Mouse (Mus musculus) stomach, embryonic 14.5 days (tissue): Measurements from ENCODE around the gene Mta3. TPM values are rescaled to one million over a fixed set of nuclear protein-coding genes. Genes with fewer than 3 reads are reported as not detected.

ENCODE experiments used
- ATAC-seq: fragments of 200-750 bp; cut with Nextera tagmentation; 2 replicates; pipeline ENCODE4 v1.8.0; 2017; ENCODE audit warnings: low read depth, moderate TSS enrichment; ENCODE audit not compliant: insufficient number of reproducible peaks, insufficient read depth, low FRiP score
- H3K27ac ChIP-seq: fragments of 300-500 bp; sonication (generic); 2 replicates; pipeline ENCODE4 v1.5.1; 2014; ENCODE audit warnings: mild to moderate bottlenecking, low read length, moderate library complexity, mixed read lengths
- H3K27me3 ChIP-seq: fragments of 300-500 bp; sonication (generic); 2 replicates; pipeline ENCODE4 v1.6.1; 2014; ENCODE audit warnings: low read length, control low read depth, mixed read lengths; ENCODE audit not compliant: control insufficient read depth, insufficient read depth
- H3K36me3 ChIP-seq: fragments of 300-500 bp; sonication (generic); 2 replicates; pipeline ENCODE4 v1.6.1; 2014; ENCODE audit warnings: mild to moderate bottlenecking, control low read depth, low read length, moderate library complexity, mixed read lengths; ENCODE audit not compliant: control insufficient read depth, insufficient read depth
- H3K4me1 ChIP-seq: fragments of 300-500 bp; sonication (generic); 2 replicates; pipeline ENCODE4 v1.6.1; 2014; ENCODE audit warnings: low read length, control low read depth, mixed read lengths; ENCODE audit not compliant: control insufficient read depth, insufficient read depth
- H3K4me2 ChIP-seq: fragments of 300-500 bp; sonication (generic); replicated peaks from 2 replicates; pipeline ENCODE4 v1.6.1; 2014; ENCODE audit warnings: low read depth, low read length, control low read depth
- H3K4me3 ChIP-seq: fragments of 300-500 bp; sonication (generic); 2 replicates; pipeline ENCODE4 v1.5.1; 2014; ENCODE audit warnings: low read depth, low read length, control low read depth
- H3K9ac ChIP-seq: fragments of 300-500 bp; sonication (generic); replicated peaks from 2 replicates; pipeline ENCODE4 v1.6.1; 2014; ENCODE audit warnings: low read depth, mild to moderate bottlenecking, control low read depth, low read length, moderate library complexity, mixed read lengths
- H3K9me3 ChIP-seq: fragments of 300-500 bp; sonication (generic); 2 replicates; pipeline ENCODE4 v1.6.1; 2016; ENCODE audit warnings: low read depth, low read length, control low read depth; ENCODE audit not compliant: control insufficient read depth
- WGBS: fragments of 180-500 bp; shearing (Covaris S2); extraction: QIAGEN DNeasy Blood & Tissue Kit; methylation state at CpG from one replicate; pipeline ENCODE4 v1.1.7; 2014; 5-methylcytosine and 5-hydroxymethylcytosine counted together
- polyA plus RNA-seq: library from polyadenylated mRNA; unstranded; fragments of >200 nt; fragmentation: Nextera tagmentation; extraction: Ambion mirVana; gene quantifications from 2 replicates; pipeline ENCODE4 v1.2.1, GENCODE M21; 2014

The Mta3 gene
- polyA plus RNA-seq, 1 experiment from 2014 or later: 38.1 TPM

DNA sequence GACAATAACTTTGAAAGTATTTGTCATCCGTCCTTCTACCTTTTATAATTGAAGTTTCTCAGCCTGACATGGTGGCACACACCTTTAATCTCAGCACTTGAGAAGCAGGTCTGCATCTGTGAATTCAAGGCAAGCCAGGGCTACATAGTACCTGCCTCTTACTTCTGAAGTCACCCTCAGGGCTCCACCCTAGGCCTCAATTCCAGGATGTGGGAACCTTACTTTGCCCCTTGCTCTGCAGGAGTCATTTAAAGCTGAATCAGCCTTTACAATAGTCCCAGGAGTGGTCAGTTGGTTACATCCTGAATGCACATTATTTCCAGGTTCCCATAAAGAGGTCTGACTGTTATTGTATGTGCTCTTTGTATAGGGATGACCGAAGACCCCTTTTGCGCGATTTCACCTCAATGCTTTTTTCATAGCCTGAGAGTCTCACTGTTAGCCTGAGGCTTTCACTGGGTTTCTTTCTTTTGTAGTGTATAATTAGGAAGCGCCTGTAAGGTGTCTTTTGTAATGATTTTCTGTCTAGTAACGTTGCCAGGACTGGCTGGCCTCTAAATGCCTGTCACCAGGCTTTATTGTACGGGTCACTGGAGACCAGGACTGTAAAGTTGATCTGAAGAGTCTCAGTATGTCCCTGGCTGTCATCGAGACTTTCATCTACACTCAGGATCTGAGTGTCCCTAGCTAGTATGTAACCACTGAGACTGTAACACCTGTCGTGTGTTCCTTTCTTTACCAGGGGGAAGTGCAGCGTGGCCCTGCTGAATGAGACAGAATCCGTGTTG is 47.3 kb downstream of the Mta3 start:
- H3K9me3 ChIP-seq: no peaks in the 10 kb centered on the region
- ATAC-seq: no peak
- H3K4me3 ChIP-seq: no peak overlapping the region
- no peak overlapping the region for H3K4me2 ChIP-seq
- peaks cover 8% of the 10 kb centered on the region; the same call in 1 of the 2 replicates for H3K36me3 ChIP-seq
- no peak overlapping the region for H3K27ac ChIP-seq
- no peaks in the 10 kb centered on the region for H3K27me3 ChIP-seq
- H3K9ac ChIP-seq: no peak overlapping the region
- no peaks in the 10 kb centered on the region for H3K4me1 ChIP-seq
- WGBS: 84% methylated on average over 11 of the region's 11 CpGs

DNA sequence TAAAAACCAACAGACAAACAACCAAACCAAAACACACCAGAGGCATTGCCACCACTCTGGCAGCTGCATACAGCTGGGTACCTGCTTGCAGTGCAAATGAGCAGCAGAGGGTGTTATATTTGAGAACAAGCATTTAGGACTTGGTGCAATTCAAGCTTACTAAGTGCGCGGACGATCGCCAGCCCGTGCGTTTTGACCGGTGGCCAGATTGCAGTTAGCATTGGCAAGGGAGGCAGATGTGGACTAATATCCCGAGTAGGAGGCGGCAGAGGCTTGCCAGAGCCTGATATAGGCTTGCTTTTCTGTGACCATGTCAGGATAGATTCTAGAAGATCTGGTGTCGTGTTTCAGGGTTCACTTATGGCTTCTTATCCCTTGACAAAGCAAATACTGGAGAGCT is 52.1 kb downstream of the Mta3 start:
- Histone ChIP-seq H3K9ac (no peak overlapping the region), H3K4me3 (no peak overlapping the region), H3K4me2 (no peak overlapping the region), H3K27me3 (no peaks in the 10 kb centered on the region), H3K27ac (no peak overlapping the region), H3K36me3 (peaks cover 19% of the 10 kb centered on the region), H3K4me1 (no peaks in the 10 kb centered on the region), H3K9me3 (no peaks in the 10 kb centered on the region)
- no peak for ATAC-seq
- 87% methylated on average over 10 of the region's 10 CpGs for WGBS

GRCm38 (mm10) chr17:83759547-83759946 is 53.6 kb downstream of the Mta3 start:
- Histone ChIP-seq H3K4me2 (no peak overlapping the region), H3K4me3 (no peak overlapping the region), H3K4me1 (no peaks in the 10 kb centered on the region), H3K9me3 (no peaks in the 10 kb centered on the region), H3K36me3 (peaks cover 20% of the 10 kb centered on the region), H3K27ac (no peak overlapping the region), H3K9ac (no peak overlapping the region), H3K27me3 (no peaks in the 10 kb centered on the region)
- ATAC-seq: no peak
- 47% methylated on average over 4 of the region's 4 CpGs for WGBS

DNA sequence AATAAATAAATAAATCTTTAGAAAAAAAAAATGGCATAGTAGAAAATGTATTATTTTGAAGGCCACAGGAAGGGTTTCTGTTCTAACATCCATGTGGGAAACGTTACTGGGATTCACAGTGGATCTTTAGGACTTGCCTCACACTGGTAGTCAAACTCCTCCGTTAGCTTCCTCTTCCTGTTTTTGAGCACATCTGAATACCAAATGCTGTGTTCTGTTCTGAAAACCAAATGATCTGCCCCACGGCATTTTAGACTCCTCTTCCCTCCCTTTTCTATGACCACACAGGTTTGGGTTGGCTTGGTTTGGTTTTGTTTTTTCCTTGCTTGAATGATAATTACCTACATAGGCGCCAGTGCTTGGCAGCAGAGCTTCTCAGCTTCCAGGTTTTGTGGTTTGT is 58.6 kb downstream of the Mta3 start:
- Histone ChIP-seq H3K4me3 (no peak overlapping the region), H3K36me3 (peaks cover 20% of the 10 kb centered on the region), H3K27ac (no peak overlapping the region), H3K4me1 (no peaks in the 10 kb centered on the region), H3K9ac (no peak overlapping the region), H3K27me3 (no peaks in the 10 kb centered on the region), H3K4me2 (no peak overlapping the region), H3K9me3 (no peaks in the 10 kb centered on the region)
- WGBS: 91% methylated on average over 4 of the region's 4 CpGs
- no peak for ATAC-seq

DNA sequence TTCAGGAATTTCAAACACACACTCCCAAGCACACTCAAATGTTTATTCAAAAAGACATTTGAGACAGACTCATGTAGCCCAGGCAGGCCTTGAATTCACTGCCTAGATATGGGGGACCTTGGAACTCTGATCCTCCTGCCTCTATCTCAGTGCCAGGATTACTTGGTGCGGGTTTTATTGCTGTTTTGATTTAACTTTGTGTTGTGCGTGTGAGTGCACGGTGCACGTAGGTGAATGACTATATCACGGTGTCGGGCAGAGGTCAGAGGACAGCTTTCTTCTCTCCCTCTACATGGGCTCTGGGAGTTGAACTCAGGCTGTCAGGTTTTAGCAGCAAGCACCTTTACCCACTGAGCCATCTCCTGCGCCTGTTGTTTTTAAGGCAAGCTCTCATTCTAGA is 61.1 kb downstream of the Mta3 start:
- ATAC-seq: no peak
- no peaks in the 10 kb centered on the region for H3K27me3 ChIP-seq
- H3K9ac ChIP-seq: no peak overlapping the region
- no peak overlapping the region for H3K27ac ChIP-seq
- WGBS: 86% methylated on average over 7 of the region's 7 CpGs
- H3K9me3 ChIP-seq: no peaks in the 10 kb centered on the region
- peaks cover 19% of the 10 kb centered on the region for H3K36me3 ChIP-seq
- no peaks in the 10 kb centered on the region for H3K4me1 ChIP-seq
- no peak overlapping the region for H3K4me2 ChIP-seq
- H3K4me3 ChIP-seq: no peak overlapping the region

DNA sequence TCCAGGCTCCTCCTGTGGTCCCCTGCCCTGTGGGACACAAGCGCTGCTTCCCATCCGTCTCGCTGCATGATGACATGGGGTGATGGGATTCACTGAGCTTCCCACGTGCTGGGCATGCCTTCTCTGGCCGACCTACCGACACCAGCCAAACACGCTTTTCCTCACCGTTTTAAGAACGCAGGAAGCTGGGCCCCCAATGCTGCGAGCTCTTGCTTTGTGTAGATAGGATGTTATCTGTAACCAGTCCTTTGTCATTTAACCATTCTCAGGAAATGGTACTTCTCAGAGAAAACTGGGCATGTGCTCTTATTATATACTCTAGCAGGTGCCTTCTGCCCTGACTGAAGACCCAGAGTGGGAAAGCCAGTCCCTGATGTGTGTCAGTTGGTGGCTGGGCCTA is 62.3 kb downstream of the Mta3 start:
- Histone ChIP-seq H3K27me3 (no peaks in the 10 kb centered on the region), H3K4me3 (no peak overlapping the region), H3K9me3 (no peaks in the 10 kb centered on the region), H3K9ac (no peak overlapping the region), H3K36me3 (peaks cover 7% of the 10 kb centered on the region), H3K4me1 (no peaks in the 10 kb centered on the region), H3K27ac (no peak overlapping the region), H3K4me2 (no peak overlapping the region)
- 79% methylated on average over 10 of the region's 10 CpGs for WGBS
- no peak for ATAC-seq

- H3K4me1 ChIP-seq: no peaks in the 10 kb centered on the region
- WGBS: 86% methylated on average over 6 of the region's 6 CpGs
- peaks cover 7% of the 10 kb centered on the region for H3K36me3 ChIP-seq
- no peaks in the 10 kb centered on the region for H3K9me3 ChIP-seq
- no peak overlapping the region for H3K9ac ChIP-seq
- H3K27ac ChIP-seq: no peak overlapping the region
- no peak overlapping the region for H3K4me3 ChIP-seq
- H3K27me3 ChIP-seq: no peaks in the 10 kb centered on the region
- H3K4me2 ChIP-seq: no peak overlapping the region
- ATAC-seq: no peak
Observed at GRCm38 (mm10) chr17:83770371-83770770, 64.4 kb downstream of the Mta3 start.

DNA sequence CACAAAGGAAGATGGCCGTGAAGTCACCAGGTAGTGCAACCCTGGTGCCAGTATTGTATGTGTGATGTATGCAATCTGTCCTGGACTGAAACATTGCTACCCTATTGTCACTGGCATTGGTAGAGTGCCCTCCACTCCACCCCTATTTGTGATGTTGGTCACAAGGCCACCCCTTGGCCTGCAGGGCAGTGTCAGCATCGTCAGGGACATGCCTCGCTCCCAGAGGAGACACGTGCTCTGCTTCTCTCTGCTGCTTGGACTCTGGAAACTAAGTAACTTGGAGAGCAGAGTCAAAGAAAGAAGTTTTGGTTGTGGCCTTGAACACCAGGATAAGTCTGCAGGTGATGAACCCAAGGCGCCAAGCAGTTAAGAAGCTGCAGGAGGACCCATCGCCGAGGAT is 65.0 kb downstream of the Mta3 start:
- no peak overlapping the region for H3K4me3 ChIP-seq
- no peak overlapping the region for H3K27ac ChIP-seq
- peaks cover 7% of the 10 kb centered on the region for H3K36me3 ChIP-seq
- no peak for ATAC-seq
- no peak overlapping the region for H3K9ac ChIP-seq
- WGBS: 93% methylated on average over 7 of the region's 7 CpGs
- no peaks in the 10 kb centered on the region for H3K4me1 ChIP-seq
- no peak overlapping the region for H3K4me2 ChIP-seq
- no peaks in the 10 kb centered on the region for H3K9me3 ChIP-seq
- no peaks in the 10 kb centered on the region for H3K27me3 ChIP-seq

- WGBS: 90% methylated on average over 9 of the region's 9 CpGs
- Histone ChIP-seq H3K36me3 (no peaks in the 10 kb centered on the region; the same call in 1 of the 2 replicates), H3K27ac (no peak overlapping the region), H3K27me3 (no peaks in the 10 kb centered on the region), H3K4me3 (no peak overlapping the region), H3K9ac (no peak overlapping the region), H3K9me3 (no peaks in the 10 kb centered on the region), H3K4me1 (no peaks in the 10 kb centered on the region), H3K4me2 (no peak overlapping the region)
- no peak for ATAC-seq
Observed at GRCm38 (mm10) chr17:83772110-83772509, 66.1 kb downstream of the Mta3 start.
